Mouse (Mus musculus) adipocyte (in vitro differentiated cells): ENCODE results near the gene Cpz.

Experiments
- DNase-seq: peaks from one replicate; pipeline ENCODE4 v3.0.0-alpha.2; 2016; ENCODE audit warnings: low spot score

Gene Cpz

GRCm38 (mm10) chr5:35530442-35530841 is 4.9 kb upstream of the Cpz start:
- peak; percentile 68 for DNase-seq

- DNase-seq = no peak
Observed at GRCm38 (mm10) chr5:35524381-35524780, 1.1 kb downstream of the Cpz start.

- peak; percentile 92 for DNase-seq
Observed at GRCm38 (mm10) chr5:35523735-35524134, 1.8 kb downstream of the Cpz start.

GRCm38 (mm10) chr5:35516781-35517180 is 8.7 kb downstream of the Cpz start:
- DNase-seq = no peak

- peak; percentile 86 for DNase-seq
Observed at GRCm38 (mm10) chr5:35510589-35510988, 14.9 kb downstream of the Cpz start.

- DNase-seq = no peak
Observed at GRCm38 (mm10) chr5:35505016-35505415, 20.5 kb downstream of the Cpz start.

- DNase-seq = no peak
Observed at GRCm38 (mm10) chr5:35497344-35497743, 28.2 kb downstream of the Cpz start.

GRCm38 (mm10) chr5:35495989-35496388 is 29.5 kb downstream of the Cpz start:
- no peak for DNase-seq

GRCm38 (mm10) chr5:35494773-35495390 is 30.6 kb downstream of the Cpz start:
- no peak for DNase-seq

- DNase-seq = no peak
Observed at GRCm38 (mm10) chr5:35493770-35494169, 31.7 kb downstream of the Cpz start.

GRCm38 (mm10) chr5:35479521-35479920 is 46.0 kb downstream of the Cpz start:
- no peak for DNase-seq

GRCm38 (mm10) chr5:35475236-35475635 is 50.3 kb downstream of the Cpz start:
- no peak for DNase-seq

- no peak for DNase-seq
Observed at GRCm38 (mm10) chr5:35470885-35471528, 54.5 kb downstream of the Cpz start.

GRCm38 (mm10) chr5:35465966-35466635 is 59.4 kb downstream of the Cpz start:
- DNase-seq = no peak

- no peak for DNase-seq
Observed at GRCm38 (mm10) chr5:35462081-35462480, 63.4 kb downstream of the Cpz start.

- DNase-seq = no peak
Observed at GRCm38 (mm10) chr5:35459760-35460159, 65.7 kb downstream of the Cpz start.

GRCm38 (mm10) chr5:35458267-35458666 is 67.2 kb downstream of the Cpz start:
- no peak for DNase-seq

- no peak for DNase-seq
Observed at GRCm38 (mm10) chr5:35457364-35457763, 68.1 kb downstream of the Cpz start.

GRCm38 (mm10) chr5:35454187-35454800 is 71.2 kb downstream of the Cpz start:
- no peak for DNase-seq
